Mouse (Mus musculus): ENCODE data around the gene Gm45062.

- TF ChIP-seq CTCF (IDR thresholded peaks at IDR 0.05; ENCODE audit: insufficient read depth, low read length) (no peak), POLR2A (IDR thresholded peaks at IDR 0.05; ENCODE audit: borderline replicate concordance, extremely low read depth, low read depth, low read length) (no peak)
Observed at GRCm38 (mm10) chr6:8492248-8492647, 233.0 kb downstream of the Gm45062 start.
